9 mouse cellular contexts compared by ENCODE assay signal in the genomic region with DNA sequence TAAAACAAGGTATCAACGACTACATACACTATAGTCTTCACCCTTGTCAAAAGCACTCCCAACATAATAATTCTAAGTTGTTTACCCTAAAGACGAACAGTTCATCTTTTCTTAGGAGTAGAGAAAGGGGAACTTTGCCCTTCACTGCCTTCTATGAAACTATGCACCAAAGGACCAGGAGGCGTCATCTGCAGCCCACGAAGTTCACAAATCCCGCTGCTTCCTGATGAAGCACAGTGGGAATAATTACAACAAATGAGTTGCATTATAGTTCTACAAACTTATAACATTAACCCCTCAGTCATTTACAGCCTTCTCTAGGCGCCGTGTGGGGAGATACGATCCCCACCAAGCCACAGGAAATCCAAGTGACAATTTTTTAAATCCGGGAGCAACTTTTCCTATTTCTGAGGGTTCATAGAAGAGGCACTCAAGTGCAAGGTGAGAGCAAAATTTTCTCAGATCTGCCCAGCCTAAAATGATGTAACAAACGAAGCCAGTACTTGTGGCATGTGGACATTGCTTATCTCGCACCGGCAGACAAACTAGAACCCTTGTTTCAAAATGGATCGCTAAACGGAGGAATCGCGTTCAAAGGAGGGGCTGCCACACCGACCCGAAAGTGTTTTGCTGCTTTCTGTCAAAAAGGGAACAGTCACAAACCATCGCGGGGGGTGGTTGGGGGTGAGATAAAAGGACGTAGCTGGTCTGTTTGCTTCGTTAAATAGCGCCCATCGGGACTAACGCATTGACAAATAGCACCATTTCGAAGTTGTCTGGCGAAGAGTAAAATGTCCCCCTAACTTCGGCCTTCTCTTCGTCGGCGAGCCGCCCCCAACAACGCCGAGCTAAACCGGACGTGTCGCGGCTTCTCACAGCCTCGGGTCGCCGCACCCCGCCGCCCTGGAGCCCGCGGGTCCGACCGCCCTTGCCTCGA. TPM values are rescaled to one million over a fixed set of nuclear protein-coding genes. Genes with fewer than 3 reads are reported as not detected.
DNase-seq lines count a peak whose midpoint lies in the region; ATAC-seq and TF ChIP-seq lines count a peak whose summit lies in the region.
"Had no signal": no experiment of that assay in that cellular context is flagged by ENCODE, and none has a peak within 500 bp of the region (broad histone marks: within the 10 kb centered on the region; RNA-seq: fewer than 3 reads in every experiment).

No protein-coding gene starts in this region.

- no peak for DNase-seq in heart, adult 2 months
- DNase-seq in heart, postnatal 4 days: no peak
- DNase-seq in kidney, postnatal 10 days: peak; percentile 21
- no peak for DNase-seq in right cerebral cortex, postnatal 10 days (ENCODE audit: low spot score in 2 of 2)
- DNase-seq in left cerebral cortex, postnatal 36 days (ENCODE audit: low spot score in 2 of 2): no peak

- H3K9me3 ChIP-seq in midbrain, embryonic 13.5 days: no peaks in the 10 kb centered on the region

- peak overlapping the region; percentile 92 for H3K27ac ChIP-seq in heart, adult 2 months
- H3K27ac ChIP-seq in bone marrow, adult 2 months (ENCODE audit: control insufficient read depth, insufficient read depth, low read depth, low read length, poor library complexity): peak overlapping the region; percentile 100
- H3K27ac ChIP-seq in midbrain, embryonic 13.5 days: peak overlapping the region; percentile 97

- peaks cover 2% of the 10 kb centered on the region for H3K79me2 ChIP-seq in heart, adult 2 months (replicated peaks; ENCODE audit: control insufficient read depth, insufficient read depth, low read length)

- H3K27me3 ChIP-seq in heart, adult 2 months (ENCODE audit: control insufficient read depth, insufficient read depth, low read length): no peaks in the 10 kb centered on the region
- no peaks in the 10 kb centered on the region for H3K27me3 ChIP-seq in midbrain, embryonic 13.5 days
- H3K27me3 ChIP-seq: Patski had no signal

- TF ChIP-seq EP300 in heart, adult 2 months (IDR thresholded peaks at IDR 0.05; ENCODE audit: insufficient read depth, low read depth, low read length): no peak

- intact Hi-C loops in heart, adult 2 months (cut with DNase I): loop anchor here (1.0 to 5.0 kb wide), 2 partner anchors 25 to 86 kb away; partner anchors contain the start of gene Bbs2
- intact Hi-C loops in left cerebral cortex, postnatal 36 days (cut with DNase I): no loop called here

- H3K36me3 ChIP-seq in heart, adult 2 months (ENCODE audit: control insufficient read depth, insufficient read depth, low read length): no peaks in the 10 kb centered on the region; the same call in 1 of the 2 replicates
- H3K36me3 ChIP-seq in midbrain, embryonic 13.5 days: 0 out of 2 replicates have a peak, but pooled peaks cover 4% of the 10 kb centered on the region

- no peak for TF ChIP-seq POLR2A in heart, adult 2 months (IDR thresholded peaks at IDR 0.05; ENCODE audit: insufficient read depth, low read depth, low read length)
- no peak for TF ChIP-seq POLR2A in bone marrow, adult 2 months (IDR thresholded peaks at IDR 0.05; ENCODE audit: borderline replicate concordance, control insufficient read depth, low read depth, low read length)

- peak; percentile 26 for ATAC-seq in granulocyte monocyte progenitor cell, adult 5-6 weeks (replicated peaks; ENCODE audit: poor library complexity, severe bottlenecking)
- no peak for ATAC-seq in midbrain, embryonic 13.5 days

- H3K4me2 ChIP-seq in midbrain, embryonic 13.5 days (replicated peaks): peak overlapping the region; percentile 88

- 4% methylated on average over 48 of the region's 48 CpGs for WGBS in heart, adult 2 months
- under 1% methylated on average over 48 of the region's 48 CpGs for WGBS in bone marrow, adult 2 months
- 5% methylated on average over 48 of the region's 48 CpGs for WGBS in midbrain, embryonic 13.5 days

- TF ChIP-seq CTCF in heart, adult 2 months (IDR thresholded peaks at IDR 0.05): no peak
- TF ChIP-seq CTCF in bone marrow, adult 2 months (IDR thresholded peaks at IDR 0.05; ENCODE audit: control insufficient read depth, insufficient read depth, low read length): no peak

- H3K4me3 ChIP-seq in heart, adult 2 months: peak overlapping the region; percentile 89
- peak overlapping the region; percentile 85 for H3K4me3 ChIP-seq in bone marrow, adult 2 months (replicated peaks; ENCODE audit: control insufficient read depth, low read depth, low read length)
- H3K4me3 ChIP-seq in midbrain, embryonic 13.5 days (replicated peaks): peak overlapping the region; percentile 97

- H3K4me1 ChIP-seq in heart, adult 2 months (ENCODE audit: control insufficient read depth, insufficient read depth, low read length): peaks cover 7% of the 10 kb centered on the region
- no peaks in the 10 kb centered on the region; the same call in 1 of the 2 replicates for H3K4me1 ChIP-seq in bone marrow, adult 2 months (ENCODE audit: control insufficient read depth, insufficient read depth, low read length)
- H3K4me1 ChIP-seq in midbrain, embryonic 13.5 days (replicated peaks): peaks cover 34% of the 10 kb centered on the region

- peak overlapping the region; percentile 99 for H3K9ac ChIP-seq in heart, adult 2 months (ENCODE audit: low read depth, low read length)
- peak overlapping the region; percentile 98 for H3K9ac ChIP-seq in midbrain, embryonic 13.5 days (replicated peaks)

RNA-seq across cellular contexts. Expression of gene Amfr, which starts 1.3 kb away (rescaled TPM):
- total RNA-seq in heart, adult 2 months (2021): 100 to 1,000 TPM; 115 to 140 TPM
- 127 and 155 TPM in 2 replicates for polyA plus RNA-seq in heart, adult 2 months (2012; rRNA removed)
- 100 to 1,000 TPM; 134 to 137 TPM for total RNA-seq in heart, postnatal 4 days (2021)
- polyA plus RNA-seq in bone marrow, adult 2 months (2011; ENCODE audit: insufficient read depth, insufficient read length, low replicate concordance, missing spikeins): 27.3 and 50.3 TPM in 2 replicates
- total RNA-seq in granulocyte monocyte progenitor cell, adult 5-6 weeks (2014; fragmentation: Nextera tagmentation): 32.8 and 34.2 TPM in 2 replicates
- 55.4 and 73.8 TPM in 2 replicates for total RNA-seq in granulocyte monocyte progenitor cell, adult 5-6 weeks (2017)
- 58.1 and 64.7 TPM in 2 replicates for polyA plus RNA-seq in midbrain, embryonic 13.5 days (2015; fragmentation: Nextera tagmentation; extraction: Ambion mirVana)
- 100 to 1,000 TPM; 111 to 123 TPM for total RNA-seq in left cerebral cortex, postnatal 36 days (2021)

RNA-seq across cellular contexts. Expression of gene Nudt21, which starts 25.5 kb away (rescaled TPM):
- 10 to 100 TPM; 22.4 to 23.9 TPM for total RNA-seq in heart, adult 2 months (2021)
- 10.7 and 12.7 TPM in 2 replicates for polyA plus RNA-seq in heart, adult 2 months (2012; rRNA removed)
- total RNA-seq in heart, postnatal 4 days (2021): 10 to 100 TPM; 55.0 to 56.1 TPM
- 71.4 and 118 TPM in 2 replicates for polyA plus RNA-seq in bone marrow, adult 2 months (2011; ENCODE audit: insufficient read depth, insufficient read length, low replicate concordance, missing spikeins)
- total RNA-seq in granulocyte monocyte progenitor cell, adult 5-6 weeks (2014; fragmentation: Nextera tagmentation): 115 and 133 TPM in 2 replicates
- total RNA-seq in granulocyte monocyte progenitor cell, adult 5-6 weeks (2017): 140 and 162 TPM in 2 replicates
- 137 and 138 TPM in 2 replicates for polyA plus RNA-seq in midbrain, embryonic 13.5 days (2015; fragmentation: Nextera tagmentation; extraction: Ambion mirVana)
- total RNA-seq in left cerebral cortex, postnatal 36 days (2021): 10 to 100 TPM; 41.3 to 54.3 TPM

RNA-seq across cellular contexts. Expression of gene Ogfod1, which starts 25.7 kb away (rescaled TPM):
- total RNA-seq in heart, adult 2 months (2021): 10 to 100 TPM; 28.0 to 30.3 TPM
- 11.3 and 19.6 TPM in 2 replicates for polyA plus RNA-seq in heart, adult 2 months (2012; rRNA removed)
- total RNA-seq in heart, postnatal 4 days (2021): 10 to 100 TPM; 18.1 to 20.4 TPM
- polyA plus RNA-seq in bone marrow, adult 2 months (2011; ENCODE audit: insufficient read depth, insufficient read length, low replicate concordance, missing spikeins): 1.1 and 3.1 TPM in 2 replicates
- 36.1 and 38.6 TPM in 2 replicates for total RNA-seq in granulocyte monocyte progenitor cell, adult 5-6 weeks (2014; fragmentation: Nextera tagmentation)
- total RNA-seq in granulocyte monocyte progenitor cell, adult 5-6 weeks (2017): 19.7 and 21.8 TPM in 2 replicates
- 13.4 and 15.4 TPM in 2 replicates for polyA plus RNA-seq in midbrain, embryonic 13.5 days (2015; fragmentation: Nextera tagmentation; extraction: Ambion mirVana)
- 100 to 1,000 TPM; 100 to 102 TPM for total RNA-seq in left cerebral cortex, postnatal 36 days (2021)
